Mouse (Mus musculus) skeletal muscle tissue, adult 2 months (tissue): Measurements from ENCODE around the gene Rbm45.

Source experiments
- DNase-seq: peaks from one replicate; pipeline ENCODE4 v3.0.0-alpha.2; 2012; ENCODE audit warnings: low read depth, low spot score

Gene Rbm45

DNA sequence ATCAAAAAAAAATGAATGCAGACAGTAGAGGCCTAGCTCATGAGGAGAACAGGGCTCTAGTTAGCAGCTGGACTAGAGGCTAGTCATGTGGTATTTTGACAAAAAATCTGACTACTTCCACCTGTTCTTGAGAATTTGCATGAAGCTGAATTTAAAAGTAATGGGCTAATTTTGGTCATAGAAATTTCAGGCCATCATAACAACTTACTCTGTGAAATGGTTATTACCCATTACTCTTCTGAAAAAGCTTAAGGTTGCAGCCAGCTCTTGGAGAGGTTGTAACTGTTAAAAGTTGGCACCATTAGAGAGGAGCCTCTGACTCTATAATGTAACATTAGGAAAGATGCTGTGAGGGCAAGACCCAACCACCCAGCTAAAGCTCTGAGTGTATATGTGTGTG lies 16.7 kb downstream of the Rbm45 start:
- DNase-seq: no peak

DNA sequence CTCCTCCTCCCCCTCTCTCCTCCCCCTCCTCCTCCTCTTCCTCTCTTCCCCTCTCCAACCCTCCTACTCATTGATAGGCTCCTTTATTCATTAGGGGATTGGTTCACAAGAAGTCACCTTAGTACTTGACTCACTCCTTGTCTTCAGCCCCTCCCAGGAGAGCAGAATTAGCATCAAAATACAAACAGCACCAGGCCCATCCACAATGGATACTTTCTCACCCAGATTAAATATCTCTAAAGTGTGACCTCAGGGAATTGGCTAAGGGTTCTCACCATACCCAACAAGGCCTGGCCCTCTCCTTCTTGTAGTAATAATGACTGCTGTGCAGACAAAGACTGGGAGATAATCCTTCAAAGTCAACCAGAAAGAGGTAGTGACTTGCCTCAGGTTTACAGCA lies 30.4 kb downstream of the Rbm45 start:
- DNase-seq: no peak

GRCm38 (mm10) chr2:76405596-76406150 lies 35.9 kb downstream of the Rbm45 start:
- peak; percentile 20 for DNase-seq

GRCm38 (mm10) chr2:76406151-76406936 lies 36.6 kb downstream of the Rbm45 start, which contains the start of gene Osbpl6:
Osbpl6 (plus strand) TSS chr2:76406508.
- DNase-seq: peak; percentile 64

DNA sequence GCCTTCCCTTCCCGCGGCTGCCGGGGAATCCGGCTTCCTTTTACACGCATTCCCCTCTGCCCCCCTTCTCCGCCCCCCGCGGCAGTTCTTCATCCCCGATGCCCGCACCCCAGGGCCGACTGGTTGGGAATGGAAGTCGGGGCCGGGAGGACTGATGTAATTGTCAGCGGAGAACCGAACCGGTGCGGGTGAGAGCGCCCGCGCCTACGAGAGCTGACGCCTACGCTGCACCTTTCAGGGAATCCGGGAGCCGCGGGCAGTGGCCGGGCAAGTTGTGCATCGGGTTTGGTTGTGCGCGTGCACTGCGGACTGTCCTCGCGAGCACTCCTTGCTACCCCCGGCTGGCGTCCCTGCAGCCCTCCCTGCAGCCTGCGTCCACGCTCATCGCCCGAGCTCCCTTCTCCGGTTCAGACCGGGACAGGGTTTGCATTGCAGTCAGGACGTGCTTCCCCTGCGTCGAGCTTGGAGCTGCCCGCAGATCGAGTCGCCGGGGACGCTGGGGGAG lies 37.2 kb downstream of the Rbm45 start:
- DNase-seq: peak; percentile 86

DNA sequence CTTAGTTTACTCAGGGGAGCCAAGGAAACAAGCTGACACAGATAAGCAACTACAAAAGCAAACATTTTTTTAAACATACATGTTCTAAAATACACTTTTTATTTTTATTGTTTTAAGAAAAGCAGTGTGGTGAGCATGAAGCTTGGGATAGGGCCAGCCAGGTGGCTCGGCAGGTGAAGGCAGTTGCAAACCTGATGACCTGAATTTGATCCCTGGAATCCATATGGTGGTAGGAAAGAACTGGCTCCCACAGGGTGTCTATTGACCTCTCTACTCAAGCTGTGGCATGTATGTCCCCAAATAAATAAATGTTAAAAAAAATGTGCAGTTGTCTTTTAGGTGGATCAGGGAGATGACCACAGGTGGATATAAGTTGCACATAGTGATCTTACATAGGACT lies 39.7 kb downstream of the Rbm45 start:
- no peak for DNase-seq

DNA sequence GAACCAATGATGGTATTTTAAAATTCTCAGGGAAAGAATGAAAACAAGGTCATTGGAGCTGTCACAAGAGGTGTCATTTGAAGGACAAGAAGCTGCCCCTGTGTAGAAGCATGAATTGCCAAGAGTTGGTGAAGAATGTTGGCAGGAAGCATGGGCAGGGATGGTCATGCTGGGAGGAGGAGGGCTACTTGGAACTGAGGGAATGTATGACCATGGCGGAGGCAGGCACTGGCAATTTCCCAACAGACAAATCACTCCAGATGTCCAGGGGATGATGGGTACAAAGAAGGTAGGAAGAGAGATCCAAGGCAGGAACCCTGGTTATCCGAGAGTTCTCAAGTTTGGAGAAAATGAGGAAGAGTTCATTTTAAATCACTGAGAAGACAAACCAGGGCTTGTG lies 40.2 kb downstream of the Rbm45 start:
- no peak for DNase-seq

DNA sequence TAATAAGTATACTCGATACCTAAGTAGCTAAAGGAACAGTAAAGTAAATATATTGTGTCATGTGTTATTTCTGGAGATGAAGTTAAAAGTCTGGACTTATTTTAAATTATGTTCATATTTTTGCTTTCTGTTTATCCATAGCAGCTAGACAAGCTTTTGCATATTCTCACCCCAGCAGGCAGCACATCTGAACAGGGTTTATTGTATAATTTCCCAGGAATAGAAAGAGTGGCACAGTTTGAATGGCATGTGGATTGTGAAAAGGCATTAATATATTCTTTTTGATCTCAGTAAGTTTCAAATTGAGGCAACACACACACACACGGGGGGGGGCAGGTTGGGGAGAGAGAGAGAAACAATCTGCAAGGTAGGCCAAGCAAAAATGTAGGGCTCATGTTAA lies 43.1 kb downstream of the Rbm45 start:
- no peak for DNase-seq

- no peak for DNase-seq
Observed at GRCm38 (mm10) chr2:76417446-76418141, 47.8 kb downstream of the Rbm45 start.

GRCm38 (mm10) chr2:76418142-76418518 lies 48.3 kb downstream of the Rbm45 start:
- DNase-seq: no peak

DNA sequence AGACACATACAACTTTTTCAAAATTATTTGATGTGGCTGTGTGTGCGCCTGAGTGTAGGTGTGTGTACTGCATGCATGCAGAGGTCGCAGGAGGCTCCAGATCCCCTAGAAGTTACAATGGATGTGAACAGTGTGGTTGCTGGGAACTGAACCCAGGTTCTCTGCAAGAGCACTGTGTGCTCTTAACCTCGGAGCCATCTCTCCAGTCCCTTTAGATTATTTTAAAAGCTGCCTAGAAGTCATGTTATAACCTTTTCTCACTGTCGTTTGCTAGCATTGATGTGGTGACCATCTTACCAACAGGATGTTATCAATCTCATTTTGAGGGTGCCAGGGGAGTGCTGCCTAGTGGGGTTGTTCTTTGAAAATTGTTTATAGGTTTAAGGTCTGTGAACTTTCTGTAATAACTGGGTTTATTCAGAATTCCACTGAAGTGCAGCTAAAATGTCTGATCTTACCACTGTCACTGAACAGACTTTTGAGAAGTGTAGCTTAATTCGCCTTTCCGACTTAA lies 51.7 kb downstream of the Rbm45 start:
- DNase-seq: no peak

GRCm38 (mm10) chr2:76426816-76427215 lies 57.0 kb downstream of the Rbm45 start:
- no peak for DNase-seq

- no peak for DNase-seq
Observed at GRCm38 (mm10) chr2:76429318-76429717, 59.5 kb downstream of the Rbm45 start.

DNA sequence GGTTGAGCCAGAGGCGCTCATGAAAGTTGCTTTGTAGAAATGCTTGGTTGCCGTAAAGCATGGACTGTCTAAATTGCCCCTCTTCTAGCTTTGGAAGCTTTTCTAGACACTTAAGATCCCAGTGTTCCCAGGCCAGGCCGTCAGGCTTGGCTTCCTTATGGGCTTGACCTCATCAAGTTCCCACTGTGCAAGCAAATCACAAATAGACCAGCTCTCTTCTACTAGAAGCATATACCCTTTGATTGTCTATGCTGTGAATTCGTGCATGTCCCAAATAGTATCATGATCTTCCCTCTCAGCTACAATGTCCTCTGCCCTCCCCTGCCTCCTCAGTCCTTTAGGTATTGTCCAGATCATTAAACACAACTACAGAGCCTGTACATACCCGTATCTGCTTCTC lies 60.1 kb downstream of the Rbm45 start:
- DNase-seq: no peak

- DNase-seq: no peak
Observed at GRCm38 (mm10) chr2:76430539-76430938, 60.8 kb downstream of the Rbm45 start.
